Mouse (Mus musculus) CH12.LX (cell line): ENCODE data around the gene Dhx40. TPM values are rescaled to one million over a fixed set of nuclear protein-coding genes. Genes with fewer than 3 reads are reported as not detected.

Experiments
- DNase-seq: peaks from one replicate; pipeline ENCODE4 v3.0.0-alpha.2; 2013; ENCODE audit errors: extremely low read depth
- H3K27ac ChIP-seq: 2 replicates; pipeline ENCODE4 v1.5.1; 2012; ENCODE audit warnings: low read depth, mild to moderate bottlenecking, control low read depth, moderate library complexity; ENCODE audit not compliant: insufficient read depth
- H3K27me3 ChIP-seq: replicated peaks from 2 replicates; pipeline ENCODE3; 2012; ENCODE audit warnings: inconsistent platforms
- H3K36me3 ChIP-seq, 2 experiments: replicated peaks in 1 of 2; 2 replicates each; pipeline versions ENCODE3 to v1.6.1; 2012; ENCODE audit warnings: inconsistent platforms in 1 of 2, low read length in 1 of 2, mild to moderate bottlenecking in 1 of 2, mixed read lengths in 1 of 2, moderate library complexity in 1 of 2; ENCODE audit not compliant: control insufficient read depth in 1 of 2, insufficient read depth in 1 of 2
- H3K4me1 ChIP-seq, 2 experiments: 2 replicates each; pipeline ENCODE4 v1.6.1; 2012; ENCODE audit warnings: inconsistent platforms in 1 of 2, moderate library complexity in 1 of 2; ENCODE audit not compliant: insufficient read depth in 2 of 2, control insufficient read depth in 1 of 2
- H3K4me2 ChIP-seq: 2 replicates; pipeline ENCODE4 v1.6.1; 2012; ENCODE audit warnings: low read depth, mild to moderate bottlenecking, control low read depth; ENCODE audit not compliant: poor library complexity, insufficient read depth, severe bottlenecking
- H3K4me3 ChIP-seq, 3 experiments: fragments of 150-350 bp in 1 of 3; sonication (generic) in 1 of 3; replicated peaks in 1 of 3; 2 replicates each; pipeline versions ENCODE3 to v1.5.1; 2011 to 2012; ENCODE audit warnings: low read depth in 2 of 3, low read length in 2 of 3, mild to moderate bottlenecking in 2 of 3, moderate library complexity in 2 of 3, control low read depth in 1 of 3, improper control_type of control experiment in 1 of 3, inconsistent platforms in 1 of 3, mixed read lengths in 1 of 3; ENCODE audit not compliant: poor library complexity in 1 of 3
- H3K79me2 ChIP-seq: replicated peaks from 2 replicates; pipeline ENCODE4 v1.6.1; 2012; ENCODE audit warnings: mild to moderate bottlenecking, moderate library complexity; ENCODE audit not compliant: control insufficient read depth, poor library complexity, insufficient read depth, severe bottlenecking; ENCODE audit errors: extremely low read depth
- H3K9ac ChIP-seq: 2 replicates; pipeline ENCODE4 v1.6.1; 2012; ENCODE audit warnings: low read depth, mild to moderate bottlenecking, control low read depth, moderate library complexity; ENCODE audit not compliant: insufficient read depth
- H3K9me3 ChIP-seq: replicated peaks from 2 replicates; pipeline ENCODE3; 2012; ENCODE audit warnings: low read length, inconsistent platforms, mixed read lengths
- BHLHE40 ChIP-seq: IDR thresholded peaks from 2 replicates; pipeline ENCODE4 v1.6.1; 2011; ENCODE audit warnings: mild to moderate bottlenecking, low read depth, low read length, improper control_type of control experiment
- CHD1 ChIP-seq: IDR thresholded peaks from 2 replicates; pipeline ENCODE4 v1.6.1; 2012; ENCODE audit warnings: low read depth, low read length, improper control_type of control experiment, inconsistent platforms
- CTCF ChIP-seq, 2 experiments: IDR thresholded peaks in 1 of 2; conservative IDR thresholded peaks in 1 of 2; 2 replicates each; pipeline ENCODE4 v1.5.1; 2011 to 2012; ENCODE audit warnings: low read depth in 2 of 2, low read length in 2 of 2, improper control_type of control experiment in 1 of 2, inconsistent platforms in 1 of 2, mild to moderate bottlenecking in 1 of 2, moderate library complexity in 1 of 2
- E2F4 ChIP-seq: IDR thresholded peaks from 2 replicates; pipeline ENCODE4 v1.6.1; 2011; ENCODE audit warnings: low read depth, low read length, improper control_type of control experiment; ENCODE audit not compliant: insufficient replicate concordance
- EP300 ChIP-seq: IDR thresholded peaks from 2 replicates; pipeline ENCODE4 v1.6.1; 2011; ENCODE audit warnings: low read length, improper control_type of control experiment
- ETS1 ChIP-seq: conservative IDR thresholded peaks from 2 replicates; pipeline ENCODE4 v1.6.1; 2012; ENCODE audit warnings: low read depth, mild to moderate bottlenecking, inconsistent platforms, low read length, improper control_type of control experiment, moderate library complexity
- GABPA ChIP-seq: IDR thresholded peaks from 2 replicates; pipeline ENCODE4 v1.6.1; 2012; ENCODE audit warnings: low read depth, low read length, improper control_type of control experiment, inconsistent platforms; ENCODE audit not compliant: insufficient replicate concordance
- IRF4 ChIP-seq: IDR thresholded peaks from 2 replicates; pipeline ENCODE4 v1.6.1; 2014; ENCODE audit warnings: low read depth, mild to moderate bottlenecking, inconsistent platforms, low read length, improper control_type of control experiment
- JUN ChIP-seq: IDR thresholded peaks from 2 replicates; pipeline ENCODE4 v1.6.1; 2011; ENCODE audit warnings: low read depth, mild to moderate bottlenecking, low read length, improper control_type of control experiment, moderate library complexity; ENCODE audit not compliant: insufficient read depth
- JUND ChIP-seq: conservative IDR thresholded peaks from 2 replicates; pipeline ENCODE4 v1.6.1; 2011; ENCODE audit warnings: low read depth, low read length, improper control_type of control experiment
- KAT2A ChIP-seq: IDR thresholded peaks from 2 replicates; pipeline ENCODE4 v1.6.1; 2012; ENCODE audit warnings: low read length, improper control_type of control experiment, inconsistent platforms; ENCODE audit not compliant: insufficient replicate concordance
- MAX ChIP-seq: IDR thresholded peaks from 2 replicates; pipeline ENCODE4 v1.6.1; 2011; ENCODE audit warnings: low read length, improper control_type of control experiment
- MAZ ChIP-seq: IDR thresholded peaks from 2 replicates; pipeline ENCODE4 v1.6.1; 2012; ENCODE audit warnings: low read depth, mild to moderate bottlenecking, inconsistent platforms, low read length, improper control_type of control experiment, moderate library complexity
- MXI1 ChIP-seq: IDR thresholded peaks from 2 replicates; pipeline ENCODE4 v1.6.1; 2011; ENCODE audit warnings: mild to moderate bottlenecking, low read depth, low read length, improper control_type of control experiment
- MYC ChIP-seq: IDR thresholded peaks from 2 replicates; pipeline ENCODE4 v1.6.1; 2011; ENCODE audit warnings: low read depth, mild to moderate bottlenecking, improper control_type of control experiment, low read length
- NELFE ChIP-seq: IDR thresholded peaks from 2 replicates; pipeline ENCODE4 v1.6.1; 2011; ENCODE audit warnings: low read depth, low read length, improper control_type of control experiment
- NRF1 ChIP-seq: IDR thresholded peaks from 2 replicates; pipeline ENCODE4 v1.6.1; 2014; ENCODE audit warnings: low read depth, mild to moderate bottlenecking, inconsistent platforms, low read length, improper control_type of control experiment, moderate library complexity
- PAX5 ChIP-seq: IDR thresholded peaks from 2 replicates; pipeline ENCODE4 v1.6.1; 2012; ENCODE audit warnings: low read length, inconsistent platforms, mixed read lengths
- POLR2A ChIP-seq: IDR thresholded peaks from 2 replicates; pipeline ENCODE4 v1.6.1; 2011; ENCODE audit warnings: low read depth, mild to moderate bottlenecking, improper control_type of control experiment, low read length
- POLR2AphosphoS2 ChIP-seq: IDR thresholded peaks from 2 replicates; pipeline ENCODE4 v1.6.1; 2011; ENCODE audit warnings: low read depth, low read length, improper control_type of control experiment
- RAD21 ChIP-seq: IDR thresholded peaks from 2 replicates; pipeline ENCODE4 v1.6.1; 2011; ENCODE audit warnings: low read depth, mild to moderate bottlenecking, low read length, improper control_type of control experiment, moderate library complexity
- RCOR1 ChIP-seq: conservative IDR thresholded peaks from 2 replicates; pipeline ENCODE4 v1.6.1; 2012; ENCODE audit warnings: low read depth, mild to moderate bottlenecking, inconsistent platforms, low read length, improper control_type of control experiment
- SIN3A ChIP-seq: IDR thresholded peaks from 2 replicates; pipeline ENCODE4 v1.6.1; 2012; ENCODE audit warnings: low read length, improper control_type of control experiment, inconsistent platforms
- SMC3 ChIP-seq: IDR thresholded peaks from 2 replicates; pipeline ENCODE4 v1.6.1; 2011; ENCODE audit warnings: low read depth, low read length, improper control_type of control experiment
- TBP ChIP-seq: conservative IDR thresholded peaks from 2 replicates; pipeline ENCODE4 v1.6.1; 2011; ENCODE audit warnings: low read depth, low read length, improper control_type of control experiment
- TCF12 ChIP-seq: IDR thresholded peaks from 2 replicates; pipeline ENCODE4 v1.6.1; 2014; ENCODE audit warnings: low read depth, mild to moderate bottlenecking, inconsistent platforms, low read length, improper control_type of control experiment
- USF1 ChIP-seq: IDR thresholded peaks from 2 replicates; pipeline ENCODE4 v1.6.1; 2014; ENCODE audit warnings: low read depth, mild to moderate bottlenecking, inconsistent platforms, low read length, improper control_type of control experiment
- USF2 ChIP-seq: conservative IDR thresholded peaks from 2 replicates; pipeline ENCODE4 v1.6.1; 2011; ENCODE audit warnings: low read depth, low read length, improper control_type of control experiment
- ZC3H11A ChIP-seq: IDR thresholded peaks from 2 replicates; pipeline ENCODE4 v1.6.1; 2012; ENCODE audit warnings: low read depth, mild to moderate bottlenecking, inconsistent platforms, low read length, improper control_type of control experiment
- ZKSCAN1 ChIP-seq: IDR thresholded peaks from 2 replicates; pipeline ENCODE4 v1.6.1; 2012; ENCODE audit warnings: low read depth, inconsistent platforms, low read length, improper control_type of control experiment, borderline replicate concordance
- ZMIZ1 ChIP-seq: IDR thresholded peaks from 2 replicates; pipeline ENCODE4 v1.6.1; 2012; ENCODE audit warnings: low read depth, mild to moderate bottlenecking, inconsistent platforms, low read length, improper control_type of control experiment
- ZNF384 ChIP-seq: IDR thresholded peaks from 2 replicates; pipeline ENCODE4 v1.6.1; 2012; ENCODE audit warnings: low read depth, low read length, improper control_type of control experiment, inconsistent platforms
- dilution Hi-C: fragments of 300-500 bp; cut with MboI; formaldehyde crosslinking; loops from 2 replicates; pipeline ENCODE4 v1.14.3; 2020; ENCODE audit warnings: low sequenced_read_pairs; ENCODE audit not compliant: extremely low pct_unique_long_range_greater_than_20kb, extremely low pct_ligation_motif_present
- in situ Hi-C: fragments of 300-500 bp; cut with MboI; formaldehyde crosslinking; loops from 3 replicates; pipeline ENCODE4 v1.14.3; 2019; ENCODE audit warnings: low sequenced_read_pairs, low pct_ligation_motif_present, low pct_unique_long_range_greater_than_20kb, mixed read lengths
- polyA plus RNA-seq: library from polyadenylated mRNA; unstranded; fragments of >175 nt; gene quantifications from 2 replicates; pipeline ENCODE4 v1.2.1, GENCODE M21; 2012; ENCODE audit warnings: low read depth; ENCODE audit not compliant: insufficient read length
- total RNA-seq, 2 experiments: library from RNA; depleted of rRNA; stranded (reverse); fragments of 300-350 nt in 1 of 2; fragments of >200 nt in 1 of 2; gene quantifications; 2 replicates each; pipeline ENCODE4 v1.2.3; 2012 to 2014

Dhx40 gene
- total and polyA plus RNA-seq, 3 experiments: 12.6 to 20.3 (median 15.5) TPM

GRCm38 (mm10) chr11:86839716-86840447, 32.3 kb upstream of the Dhx40 start:
- in situ Hi-C loops (loop anchor here (10.0 to 25.0 kb wide), 2 partner anchors 145 to 278 kb away; no protein-coding TSS in a partner anchor), dilution Hi-C loops (no loop called here)
- DNase-seq: no peak
- Histone ChIP-seq H3K4me3 (no peak overlapping the region), H3K4me1 (peaks cover 3 to 35% of the 10 kb centered on the region in 2 experiments; a peak in 2 of 4 replicates), H3K9me3 (no peaks in the 10 kb centered on the region), H3K36me3 (no peaks in the 10 kb centered on the region), H3K79me2 (no peaks in the 10 kb centered on the region), H3K9ac (no peak overlapping the region), H3K27me3 (no peaks in the 10 kb centered on the region), H3K4me2 (no peak overlapping the region)
- TF ChIP-seq TCF12 (no peak), ETS1 (peak; percentile 19; the same call in 1 of the 2 replicates), ZNF384 (peak; percentile 58)
- TF ChIP-seq, all 38 proteins: peak for 2
- H3K27ac ChIP-seq: no peak overlapping the region

DNA sequence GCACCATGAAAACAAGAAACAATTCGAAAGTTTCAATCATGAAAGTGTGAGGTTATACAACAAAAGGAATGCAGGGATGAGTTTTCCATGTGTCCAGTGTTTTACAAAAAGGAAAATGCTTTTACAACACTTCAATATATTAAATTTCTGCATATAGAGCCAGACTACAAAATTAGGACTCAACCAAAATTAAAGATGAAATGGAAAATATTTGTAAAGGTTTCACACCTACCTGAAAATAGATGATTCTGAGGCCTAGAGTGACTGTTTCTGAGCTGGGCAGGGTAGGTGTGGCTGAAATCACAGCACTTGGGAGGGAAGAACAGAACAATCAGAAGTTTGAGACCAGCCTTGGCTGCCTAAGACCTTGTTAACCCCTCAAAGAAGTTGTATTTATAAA, 31.2 kb upstream of the Dhx40 start:
- dilution Hi-C loops: no loop called here
- no peaks in the 10 kb centered on the region for H3K79me2 ChIP-seq
- H3K27me3 ChIP-seq: no peaks in the 10 kb centered on the region
- no peak overlapping the region for H3K4me3 ChIP-seq
- no peak for DNase-seq
- H3K27ac ChIP-seq: no peak overlapping the region
- no peak overlapping the region for H3K9ac ChIP-seq
- H3K4me1 ChIP-seq: peaks cover 7 to 36% of the 10 kb centered on the region in 2 experiments; a peak in 2 of 4 replicates
- H3K4me2 ChIP-seq: no peak overlapping the region
- no peaks in the 10 kb centered on the region for H3K9me3 ChIP-seq
- H3K36me3 ChIP-seq: no peaks in the 10 kb centered on the region
- in situ Hi-C loops: loop anchor here (10.0 to 25.0 kb wide), 2 partner anchors 144 to 276 kb away; no protein-coding TSS in a partner anchor
- TF ChIP-seq PAX5 (no peak), POLR2A (no peak), MYC (no peak), TBP (no peak), CHD1 (no peak), CTCF (conservative IDR thresholded peaks at IDR 0.05 in 1 of 2, IDR thresholded peaks at IDR 0.05 in 1 of 2; ENCODE audit: low read depth in 2 of 2, low read length in 2 of 2) (no peak), MAZ (no peak), POLR2AphosphoS2 (no peak), RCOR1 (no peak), IRF4 (0 out of 2 replicates have a peak, but pooled peaks have one; percentile 9), ZMIZ1 (no peak), ZKSCAN1 (no peak), USF1 (no peak), BHLHE40 (no peak), SIN3A (no peak), E2F4 (no peak), NRF1 (no peak), JUND (peak; percentile 66; the same call in 1 of the 2 replicates), EP300 (peak; percentile 48; the same call in 1 of the 2 replicates), NELFE (no peak), MXI1 (no peak), KAT2A (no peak), MAX (no peak), GABPA (no peak), ZC3H11A (no peak), USF2 (no peak), RAD21 (no peak), SMC3 (no peak), JUN (peak; percentile 73; the same call in 1 of the 2 replicates)
